Mouse (Mus musculus) T-helper 17 cell (primary cell): ENCODE results near the gene Lrrc41.

ENCODE experiments used
- in situ Hi-C, 2 experiments: fragments of 300-600 bp; cut with MboI, MseI; formaldehyde crosslinking; loops; 1 replicate in 1 of 2; 2 replicates in 1 of 2; pipeline ENCODE4 v1.15.1; 2025; ENCODE audit warnings: high pct_unique_total_duplicates in 2 of 2

The Lrrc41 gene

GRCm38 (mm10) chr4:116074861-116075620, at the start of gene Lrrc41, which contains the start of gene Uqcrh:
Lrrc41 (plus strand) TSS chr4:116075269.
Uqcrh (minus strand) TSS chr4:116075071.
- in situ Hi-C loops: no loop called here

DNA sequence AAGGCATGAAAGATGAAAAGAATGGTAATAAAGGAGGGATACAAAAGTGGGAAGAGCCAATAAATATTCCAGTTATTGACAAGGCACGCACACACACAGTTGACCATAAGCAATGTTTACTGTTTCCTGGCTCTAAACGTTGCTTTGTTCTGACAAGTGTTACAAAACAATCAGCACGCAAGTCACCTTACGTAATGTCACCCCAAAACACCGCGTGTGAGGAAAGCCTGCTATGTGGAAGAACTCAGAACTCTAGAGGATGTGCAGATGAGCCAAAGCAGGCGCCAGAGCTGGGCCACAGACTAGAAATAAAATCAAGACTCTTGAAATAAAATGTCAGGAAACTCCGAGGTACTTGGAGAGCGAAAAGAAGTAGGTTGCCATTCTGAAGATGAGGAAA, 42.2 kb upstream of the Lrrc41 start:
- in situ Hi-C loops: no loop called here

GRCm38 (mm10) chr4:116033374-116033773, 41.7 kb upstream of the Lrrc41 start:
- in situ Hi-C loops: no loop called here

- in situ Hi-C loops: no loop called here
Observed at GRCm38 (mm10) chr4:116040466-116040865, 34.6 kb upstream of the Lrrc41 start.

GRCm38 (mm10) chr4:116042186-116042585, 32.9 kb upstream of the Lrrc41 start:
- in situ Hi-C loops: no loop called here

DNA sequence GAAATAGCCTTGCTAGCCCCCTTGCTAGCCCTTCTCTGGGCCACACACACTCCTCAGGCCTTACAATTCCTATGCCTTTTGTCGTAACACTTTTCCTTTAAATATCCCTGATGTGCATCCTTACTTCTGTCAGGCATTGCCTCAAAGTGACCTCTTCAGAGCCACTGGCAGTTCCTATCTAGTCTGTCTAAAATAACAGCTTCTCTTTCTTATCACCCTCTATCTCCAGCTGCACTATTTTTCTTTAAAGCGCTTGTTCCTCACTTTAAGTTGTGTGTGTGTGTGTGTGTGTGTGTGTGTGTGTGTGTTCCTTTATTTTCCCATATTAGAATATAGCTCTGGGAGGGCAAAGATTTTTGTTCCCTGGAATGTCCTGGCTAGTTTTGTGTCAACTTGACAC, 28.5 kb upstream of the Lrrc41 start:
- in situ Hi-C loops: no loop called here

- in situ Hi-C loops: no loop called here
Observed at GRCm38 (mm10) chr4:116047681-116048080, 27.4 kb upstream of the Lrrc41 start.

GRCm38 (mm10) chr4:116048130-116048920, 26.7 kb upstream of the Lrrc41 start:
- in situ Hi-C loops: no loop called here

DNA sequence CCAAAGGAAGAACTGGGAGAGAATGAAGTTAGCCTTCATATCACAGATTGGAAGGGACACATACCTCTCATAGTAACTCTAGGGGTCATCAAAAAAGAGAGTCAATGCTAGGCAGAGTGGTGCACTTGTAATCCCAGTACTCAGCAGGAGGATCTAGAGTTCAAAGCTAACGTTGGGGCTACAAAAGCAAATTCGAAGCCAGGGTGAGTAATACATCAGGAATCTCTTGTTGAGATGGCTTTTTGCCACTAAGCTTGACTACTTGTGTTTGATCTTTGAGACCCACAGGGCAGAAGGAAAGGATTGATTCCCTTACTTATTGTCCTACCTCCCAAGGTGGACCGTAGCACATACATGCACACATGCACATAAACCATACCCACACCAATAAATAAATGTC, 25.9 kb upstream of the Lrrc41 start:
- in situ Hi-C loops: no loop called here

DNA sequence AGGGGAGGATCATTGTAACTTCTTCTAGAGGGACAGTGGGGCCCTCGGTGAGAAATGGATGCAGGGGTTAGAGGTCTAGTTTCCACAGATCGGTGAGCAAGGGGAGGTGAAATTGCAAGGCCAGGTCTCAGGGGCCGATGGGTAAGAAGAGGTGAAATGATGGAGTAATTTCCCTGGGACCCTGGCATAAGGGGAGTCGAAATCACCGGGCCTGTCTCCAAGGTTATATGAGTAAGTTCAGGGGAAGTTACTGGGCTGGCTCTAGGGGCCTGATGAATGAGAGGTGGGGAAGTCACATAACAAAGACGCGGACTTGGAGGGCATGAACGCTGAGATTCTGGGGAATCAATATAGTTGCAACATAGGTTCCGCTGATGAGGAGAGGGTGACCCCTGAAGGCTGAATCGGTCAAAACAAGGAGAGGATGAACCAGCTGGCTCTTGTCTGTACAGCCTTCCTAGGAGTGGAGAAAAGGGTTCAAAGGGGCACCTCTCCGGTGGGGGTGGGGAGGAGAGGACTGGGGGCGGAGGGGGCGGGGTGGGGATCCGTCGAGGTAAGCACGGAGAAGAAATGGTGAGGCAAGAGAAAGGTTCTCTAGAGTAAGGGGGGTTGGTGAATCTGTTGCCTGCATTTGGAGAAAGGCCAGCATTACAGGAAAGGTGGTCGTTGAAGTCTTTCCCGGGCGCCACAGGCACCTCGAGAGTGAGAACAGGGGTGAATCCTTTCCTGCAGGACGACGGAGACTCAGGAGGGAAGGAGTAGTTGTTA, 22.4 kb upstream of the Lrrc41 start:
- in situ Hi-C loops: no loop called here

- in situ Hi-C loops: no loop called here
Observed at GRCm38 (mm10) chr4:116053399-116053961, 21.6 kb upstream of the Lrrc41 start, which contains the start of gene Nsun4. Nsun4 (minus strand) TSS chr4:116053876.

DNA sequence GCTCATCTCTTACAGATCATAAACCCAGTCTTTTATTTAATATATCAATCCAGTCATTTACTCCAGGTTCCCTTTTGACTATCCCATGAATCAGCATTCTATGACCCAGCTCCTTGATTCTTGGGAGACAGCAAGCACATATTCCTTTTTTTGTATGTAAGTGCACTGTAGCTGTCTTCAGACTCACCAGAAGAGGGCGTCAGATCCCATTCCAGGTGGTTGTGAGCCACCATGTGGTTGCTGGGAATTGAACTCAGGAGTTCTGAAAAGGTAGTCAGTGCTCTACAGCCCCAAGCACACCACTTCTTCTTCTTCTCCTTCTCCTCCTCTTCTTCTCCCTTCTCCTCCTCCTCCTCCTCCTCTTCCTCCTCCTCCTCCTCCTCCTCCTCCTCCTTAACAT, 17.5 kb upstream of the Lrrc41 start:
- in situ Hi-C loops: no loop called here

- in situ Hi-C loops: no loop called here
Observed at GRCm38 (mm10) chr4:116059012-116059726, 15.9 kb upstream of the Lrrc41 start.

- in situ Hi-C loops: no loop called here
Observed at GRCm38 (mm10) chr4:116063855-116064254, 11.2 kb upstream of the Lrrc41 start.

GRCm38 (mm10) chr4:116070116-116070515, 5.0 kb upstream of the Lrrc41 start:
- in situ Hi-C loops: no loop called here

DNA sequence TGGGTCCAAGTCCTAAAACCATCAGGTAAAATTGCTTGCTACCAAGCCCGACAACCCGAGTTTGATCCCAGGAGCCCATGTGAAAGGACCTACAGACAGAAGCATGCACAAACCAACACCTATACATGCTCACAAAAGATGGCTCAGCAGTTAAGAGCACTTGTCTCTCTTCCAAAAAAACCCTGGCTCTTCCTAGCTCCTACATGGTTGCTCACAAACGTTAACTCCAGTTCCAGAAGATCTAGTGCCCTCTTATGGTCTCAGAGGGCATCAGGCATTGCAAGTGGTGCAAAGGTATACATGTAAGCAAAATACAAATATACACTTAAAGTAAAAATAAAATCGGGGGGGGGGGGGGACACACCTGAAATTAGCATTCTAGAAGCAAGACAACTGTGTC, 1.9 kb upstream of the Lrrc41 start:
- in situ Hi-C loops: no loop called here

DNA sequence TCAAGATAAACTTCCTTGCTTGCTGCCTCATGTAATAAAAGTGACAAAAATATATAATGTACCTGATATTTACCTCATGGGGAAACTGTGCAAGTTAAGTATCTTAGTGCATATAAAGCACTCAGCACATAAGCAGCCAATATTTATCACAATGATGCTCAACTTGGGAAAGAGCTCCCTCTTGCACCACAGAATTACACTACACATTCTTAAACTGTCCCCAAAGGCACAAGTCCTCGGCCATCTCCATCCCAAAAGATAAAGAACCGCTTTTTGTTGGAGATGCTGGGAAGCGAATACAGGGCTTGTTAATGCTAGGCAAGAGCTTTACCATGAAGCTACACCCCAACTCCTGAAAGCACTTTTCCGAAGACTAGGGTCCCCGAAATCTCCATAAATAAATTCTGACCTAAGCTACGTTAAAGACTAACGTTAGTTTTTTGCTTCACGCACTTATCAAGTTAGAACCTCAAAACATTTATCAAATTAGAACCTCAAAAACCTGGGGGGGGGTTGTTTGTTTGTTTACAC, 859 bp upstream of the Lrrc41 start:
- in situ Hi-C loops: no loop called here

DNA sequence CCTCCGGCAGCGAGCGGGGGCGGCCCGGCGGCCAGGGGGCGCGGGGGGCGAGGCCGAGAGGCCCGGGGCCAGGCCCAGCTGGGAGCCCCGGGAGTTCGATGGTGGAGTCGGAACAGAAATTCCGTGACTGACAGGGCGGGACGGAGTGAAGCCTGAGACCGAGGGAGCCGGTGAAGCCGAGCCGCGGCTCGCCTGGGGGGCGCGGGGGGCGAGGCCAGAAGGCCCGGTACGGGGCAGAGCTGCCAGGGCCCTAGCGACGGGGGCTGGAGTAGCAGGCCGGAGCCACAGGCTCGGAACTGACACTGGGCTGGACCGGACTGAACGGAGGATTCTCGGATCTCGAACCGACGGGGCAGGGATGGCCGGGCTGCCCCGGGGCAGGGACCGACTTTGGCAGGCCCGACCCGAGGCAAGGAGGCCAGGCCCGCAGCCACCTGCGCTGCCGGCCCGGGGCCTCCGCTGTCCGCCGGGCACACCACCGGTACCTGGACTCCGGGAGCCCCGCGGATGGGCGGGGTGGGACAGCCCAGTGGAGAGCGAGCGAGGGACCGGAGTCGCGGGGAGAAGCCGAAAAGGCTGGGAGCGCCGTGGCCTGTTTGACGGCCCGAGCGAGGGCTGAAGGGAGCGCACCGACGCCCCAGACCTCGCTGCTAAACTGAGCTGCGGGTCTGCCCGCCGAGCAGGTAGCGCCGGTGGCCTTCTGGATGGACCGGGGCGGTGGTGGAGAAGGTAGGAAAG, 731 bp downstream of the Lrrc41 start:
- in situ Hi-C loops: no loop called here

DNA sequence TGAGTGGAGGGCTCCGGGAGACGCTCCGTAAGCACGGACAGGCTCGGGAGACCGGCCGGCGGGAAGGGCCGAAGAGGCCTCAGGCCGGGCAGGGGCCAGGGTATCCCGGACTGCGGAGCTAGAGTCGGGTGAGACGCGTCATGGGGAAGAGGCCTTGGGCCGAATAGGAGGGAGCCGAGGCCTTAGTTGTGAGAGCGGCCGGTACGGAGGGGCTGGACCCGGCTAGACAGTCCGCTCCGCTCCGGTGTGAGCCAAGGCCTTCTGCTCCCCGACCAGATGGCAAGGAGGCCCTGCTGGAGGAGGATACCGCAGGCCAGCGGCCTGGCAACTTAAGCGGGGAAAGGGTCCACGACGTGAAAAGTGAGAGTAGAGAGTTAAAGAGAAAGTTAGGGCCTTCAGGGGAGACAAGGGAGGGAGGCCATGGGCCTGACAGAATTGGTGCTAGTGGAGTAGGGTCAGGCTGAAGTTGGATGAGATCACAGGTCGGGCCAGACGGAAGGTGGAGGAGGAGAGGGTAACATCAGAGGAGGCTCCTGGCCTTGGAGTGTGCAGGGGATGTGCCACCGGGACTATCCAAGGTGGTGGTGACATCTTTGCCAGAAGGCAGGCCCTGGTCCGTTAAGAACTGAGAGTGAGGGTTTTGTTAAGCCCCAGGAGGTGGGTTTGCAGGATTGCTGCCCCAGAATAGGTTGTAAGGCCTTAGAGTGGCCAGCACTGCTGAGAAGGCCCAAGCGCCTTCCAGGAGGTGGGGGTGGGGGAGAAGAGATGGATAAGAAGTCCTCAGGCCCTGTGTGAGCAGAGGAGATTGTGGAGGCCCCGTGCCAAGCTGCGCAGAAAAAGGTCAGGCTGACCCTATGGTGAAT, 1.5 kb downstream of the Lrrc41 start:
- in situ Hi-C loops: no loop called here
